Mouse (Mus musculus) gastrocnemius, postnatal 4 days (tissue): ENCODE results near the gene Cdk17. TPM values are rescaled to one million over a fixed set of nuclear protein-coding genes. Genes with fewer than 3 reads are reported as not detected.

Experiments
- microRNA-seq: library from miRNA; unstranded; fragments of <30 nt; microRNA quantifications from one replicate; pipeline ENCODE4 v1.2.0, GENCODE M21; 2021
- total RNA-seq, 2 experiments: library from RNA; stranded (reverse); gene quantifications; 2 replicates each; pipeline ENCODE4 v1.2.3; 2021

Cdk17 gene
- total RNA-seq, 2 experiments from 2014 or later, result 29.5 to 30.3 TPM

Small RNAs within 50 kb of the gene (microRNA-seq; reads per million reads assigned to microRNA genes)
- gene Mir1931, result not detected

Other genes with a start within 250 kb of the Cdk17 start
- gene Cfap54, start 79.3 kb upstream of the Cdk17 start, total RNA-seq, result 1 to 10 TPM in 1 of 2 experiments, under 1 TPM in 1; 0.98 to 1.3 TPM
- 10 to 100 TPM; 63.4 to 64.4 TPM for gene Elk3, start 150.3 kb downstream of the Cdk17 start, total RNA-seq